Mouse (Mus musculus) c-Kit-positive CD71-positive TER-119-positive erythroid progenitor cells, embryonic 14.5 days (primary cell): ENCODE measurements around the gene Prkcg.

Experiments
- DNase-seq: peaks from one replicate; pipeline ENCODE4 v3.0.0-alpha.2; 2013; ENCODE audit warnings: low spot score

Prkcg gene

GRCm38 (mm10) chr7:3317704-3318103, 28.7 kb downstream of the Prkcg start:
- DNase-seq = no peak

DNA sequence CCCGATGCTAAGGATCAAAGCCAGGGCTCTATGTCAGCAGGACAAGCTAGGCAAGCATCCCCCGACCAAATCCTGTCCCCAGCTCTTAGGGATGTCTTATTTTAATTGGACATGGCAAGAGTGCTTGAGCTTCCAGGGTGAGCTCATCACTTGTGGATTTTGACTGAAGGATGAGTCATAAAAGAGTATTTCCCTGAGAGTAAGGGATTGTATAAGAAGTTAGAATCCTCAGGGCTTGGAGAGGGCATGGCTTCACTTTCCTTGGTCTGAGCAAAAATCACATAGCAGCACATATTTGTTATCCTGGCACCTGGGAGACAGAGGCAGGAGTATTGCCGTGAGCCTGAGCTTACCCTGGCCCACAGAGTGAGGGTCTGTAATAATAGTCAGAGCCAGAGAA, 31.9 kb downstream of the Prkcg start:
- no peak for DNase-seq

DNA sequence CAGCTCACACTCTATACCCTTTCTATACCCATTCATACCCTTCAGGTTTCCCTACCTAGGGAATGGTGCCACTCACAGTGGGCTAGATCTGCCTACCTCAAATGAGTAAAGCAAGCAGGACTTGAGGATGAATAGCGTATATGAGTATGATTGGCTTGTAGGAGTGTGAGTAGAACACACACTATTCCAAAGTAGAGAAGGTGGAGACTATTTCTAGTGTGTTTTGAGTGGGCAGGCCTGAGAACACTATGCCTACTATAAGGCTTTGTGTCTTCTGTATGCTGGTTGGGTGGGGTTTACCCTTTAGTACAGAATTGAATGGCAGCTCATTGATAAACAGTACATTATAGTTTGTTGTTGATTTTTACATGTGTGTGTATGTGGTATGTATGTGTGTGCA, 34.8 kb downstream of the Prkcg start:
- DNase-seq = no peak

GRCm38 (mm10) chr7:3327961-3328360, 39.0 kb downstream of the Prkcg start:
- no peak for DNase-seq

- peak; percentile 31 for DNase-seq
Observed at GRCm38 (mm10) chr7:3329776-3330546, 41.0 kb downstream of the Prkcg start.

- DNase-seq = no peak
Observed at GRCm38 (mm10) chr7:3331171-3331570, 42.2 kb downstream of the Prkcg start.

GRCm38 (mm10) chr7:3331581-3332223, 42.7 kb downstream of the Prkcg start:
- no peak for DNase-seq

GRCm38 (mm10) chr7:3332224-3332615, 43.2 kb downstream of the Prkcg start:
- no peak for DNase-seq

DNA sequence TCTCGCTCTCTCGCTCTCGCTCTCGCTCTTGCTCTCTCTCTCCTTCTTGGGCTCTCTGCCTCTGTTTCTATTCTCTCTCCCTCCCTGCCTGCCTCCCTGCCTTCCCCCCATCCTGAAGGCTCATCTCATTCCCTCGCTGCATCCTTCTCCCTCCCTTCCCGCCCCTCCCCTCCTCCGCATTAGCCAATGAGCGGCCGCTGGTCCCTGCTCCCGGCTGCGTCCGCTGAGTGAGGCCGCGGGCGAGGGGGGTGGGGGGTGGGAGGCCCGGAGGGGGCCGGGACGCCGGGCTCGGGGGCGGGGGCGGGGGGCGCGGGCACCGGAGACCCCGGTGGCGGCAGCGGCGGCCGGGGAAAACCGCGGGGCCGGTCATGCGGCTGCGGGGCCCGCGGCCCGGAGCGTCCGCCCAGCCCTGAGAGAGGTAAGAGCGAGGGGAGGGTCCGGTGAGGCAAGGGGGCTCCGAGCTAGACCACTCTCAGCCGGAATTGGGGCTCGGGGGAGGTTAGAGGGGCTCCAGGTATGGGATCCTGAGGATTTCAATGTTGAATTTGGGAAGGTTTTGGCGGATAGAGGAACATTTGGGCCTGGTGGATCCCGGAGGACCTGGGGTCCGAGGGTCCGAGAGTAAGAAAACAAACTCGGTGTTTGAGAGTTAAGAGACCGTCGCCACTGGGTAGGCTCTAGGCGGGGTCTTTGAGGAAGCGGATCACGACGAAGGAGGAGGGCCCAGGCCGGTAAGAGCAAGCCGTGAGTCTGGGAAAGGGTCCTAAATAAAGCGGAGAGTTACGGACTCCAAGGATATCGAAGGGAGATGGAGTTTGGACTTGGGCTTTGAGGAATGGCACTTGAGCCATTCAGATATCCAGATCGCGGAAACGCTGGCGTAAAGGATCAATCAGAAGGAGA, 43.9 kb downstream of the Prkcg start, which contains the start of gene Cacng7:
Gene Cacng7 (plus strand): TSS at position 337 of the 903 bp plus-strand sequence.
- DNase-seq = no peak

DNA sequence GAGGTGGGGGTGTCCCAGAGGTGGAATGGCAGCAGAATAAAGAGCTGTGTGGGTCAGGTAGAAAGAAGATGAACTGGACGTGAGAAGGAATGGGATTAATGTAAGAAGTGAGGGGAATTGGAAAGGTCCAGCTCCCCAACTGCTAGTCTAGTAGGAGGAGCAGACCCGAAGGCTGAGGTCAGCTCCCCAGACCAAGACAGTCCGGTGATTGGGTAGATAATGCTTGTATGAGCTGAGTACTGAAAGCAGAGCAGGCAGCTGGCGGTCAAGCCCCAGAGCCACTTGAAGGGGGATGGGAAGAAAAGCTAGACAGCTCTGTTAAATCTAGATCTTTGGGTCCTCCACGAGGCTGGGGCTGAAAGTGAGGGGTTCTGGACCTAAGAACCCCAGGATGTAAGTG, 44.6 kb downstream of the Prkcg start:
- DNase-seq = no peak

DNA sequence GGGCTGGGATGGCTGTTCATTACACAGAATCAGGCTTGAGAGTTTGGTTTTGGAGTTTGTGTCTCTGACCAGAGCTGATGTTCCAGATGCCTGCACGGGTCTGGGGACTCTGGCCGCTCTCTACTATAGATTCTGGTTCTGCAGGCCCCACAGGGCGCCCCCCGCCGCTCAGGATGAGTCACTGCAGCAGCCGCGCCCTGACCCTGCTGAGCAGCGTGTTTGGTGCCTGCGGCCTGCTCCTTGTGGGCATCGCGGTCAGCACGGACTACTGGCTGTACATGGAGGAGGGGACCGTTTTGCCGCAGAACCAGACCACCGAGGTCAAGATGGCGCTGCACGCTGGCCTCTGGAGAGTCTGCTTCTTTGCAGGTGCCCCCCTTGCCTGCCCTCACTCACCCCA, 47.4 kb downstream of the Prkcg start:
- DNase-seq = no peak

GRCm38 (mm10) chr7:3338286-3338935, 49.4 kb downstream of the Prkcg start:
- no peak for DNase-seq

GRCm38 (mm10) chr7:3339010-3339409, 50.0 kb downstream of the Prkcg start:
- no peak for DNase-seq

DNA sequence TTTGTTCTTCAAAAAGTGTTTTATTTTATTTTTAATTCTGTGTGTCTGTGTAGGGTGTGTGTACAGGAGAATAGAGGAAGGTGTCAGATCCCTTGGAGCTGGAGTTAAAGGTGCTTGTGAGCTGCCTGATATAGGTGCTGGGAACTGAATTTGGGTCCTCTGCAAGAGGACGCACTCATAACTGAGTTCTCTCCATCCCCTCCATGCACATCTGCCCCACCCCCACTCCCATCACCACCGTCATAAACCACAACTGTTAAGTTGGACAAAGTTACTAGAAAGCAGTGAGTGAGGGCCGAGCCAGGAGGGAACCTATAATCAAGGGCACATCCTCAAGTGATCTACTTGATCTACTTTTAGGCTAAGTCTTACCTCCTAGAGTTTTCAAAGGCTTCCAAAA, 54.9 kb downstream of the Prkcg start:
- DNase-seq = no peak

GRCm38 (mm10) chr7:3345301-3345700, 56.3 kb downstream of the Prkcg start:
- DNase-seq = no peak

- DNase-seq = no peak
Observed at GRCm38 (mm10) chr7:3347366-3348287, 58.6 kb downstream of the Prkcg start.

DNA sequence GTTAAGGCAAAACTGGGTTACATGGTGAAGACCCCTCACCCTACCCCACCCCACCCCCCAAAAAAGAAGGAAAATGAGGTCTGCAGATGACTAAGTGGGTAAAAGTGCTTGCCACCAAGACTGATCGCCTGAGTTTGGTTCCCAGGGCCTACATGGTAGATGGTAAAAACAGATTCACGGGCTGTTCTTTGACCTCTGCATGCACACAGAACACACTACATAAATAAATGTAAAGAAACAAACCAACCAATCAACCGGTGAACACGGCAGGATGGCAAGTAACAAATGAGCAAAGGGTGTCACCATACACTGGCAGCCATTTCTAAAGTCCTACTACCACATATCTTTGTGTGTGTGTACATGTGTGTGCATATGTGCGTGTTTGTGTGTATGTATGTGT, 59.3 kb downstream of the Prkcg start:
- DNase-seq = no peak

DNA sequence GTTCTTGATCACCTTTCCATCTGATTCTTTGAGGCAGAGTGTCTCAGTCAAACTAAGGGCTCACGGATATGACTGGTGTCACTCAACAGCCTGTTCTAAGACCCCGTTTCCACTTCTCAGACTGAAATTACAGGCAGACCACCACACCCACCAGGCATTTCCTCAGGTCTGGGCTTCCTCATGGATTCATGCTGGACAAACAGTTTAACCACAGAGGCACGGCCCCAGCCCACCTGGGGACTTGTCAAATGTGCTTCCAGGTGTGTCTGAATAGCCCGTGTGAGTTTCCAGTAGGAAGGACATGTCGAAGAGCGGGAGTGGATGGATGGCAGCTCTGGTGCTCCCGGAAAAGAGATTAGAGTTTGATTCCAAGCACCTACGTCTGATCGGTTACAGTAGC, 60.8 kb downstream of the Prkcg start:
- no peak for DNase-seq

DNA sequence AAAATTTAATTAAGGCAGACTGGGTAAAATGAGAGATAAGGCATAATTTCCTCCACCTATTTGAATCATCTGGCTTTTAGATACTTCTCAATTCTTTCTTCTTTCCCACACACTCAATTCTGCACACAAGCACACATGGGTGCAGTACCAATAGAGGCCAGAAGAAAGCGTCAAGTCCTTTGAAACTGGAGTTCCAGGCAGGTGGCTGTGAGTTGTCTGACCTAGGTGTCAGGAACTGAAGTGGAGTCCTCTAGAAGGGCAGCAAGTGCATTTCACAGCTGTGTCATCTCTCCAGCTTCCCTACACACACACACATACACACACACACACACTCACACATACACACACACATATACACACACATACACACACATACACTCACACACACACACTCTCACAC, 62.6 kb downstream of the Prkcg start:
- no peak for DNase-seq

DNA sequence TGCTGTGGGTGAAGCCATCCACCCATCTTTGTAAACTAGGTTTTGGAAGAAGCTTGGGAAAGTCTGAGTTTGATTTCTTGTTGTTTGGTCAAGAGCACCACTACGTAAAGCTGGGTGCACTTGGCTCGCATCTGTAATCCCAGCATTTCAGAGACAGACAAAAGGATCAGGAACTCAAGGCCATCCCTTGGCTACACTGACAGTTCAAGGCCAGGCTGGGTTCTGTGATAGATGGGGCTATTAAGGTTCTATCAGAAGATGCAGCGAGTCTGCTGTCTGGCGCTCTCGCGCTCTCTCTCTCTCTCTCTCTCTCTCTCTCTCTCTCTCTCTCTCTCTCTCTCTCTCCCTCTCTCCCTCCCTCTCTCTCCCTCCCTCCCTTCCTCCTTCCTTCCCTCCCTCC, 65.9 kb downstream of the Prkcg start:
- no peak for DNase-seq

GRCm38 (mm10) chr7:3360678-3361077, 71.7 kb downstream of the Prkcg start:
- no peak for DNase-seq
